Mouse (Mus musculus) adrenal gland, adult 2 months (tissue): ENCODE data around the gene G430095P16Rik. TPM values are rescaled to one million over a fixed set of nuclear protein-coding genes. Genes with fewer than 3 reads are reported as not detected.

Experiments
- DNase-seq: peaks from one replicate; pipeline ENCODE4 v3.0.0; 2021
- polyA plus RNA-seq: library from polyadenylated mRNA; depleted of rRNA; stranded (reverse); fragments of >200 nt; gene quantifications from 2 replicates; pipeline ENCODE4 v1.2.3, GENCODE M21; 2012
- total RNA-seq, 2 experiments: library from RNA; stranded (reverse); gene quantifications; 2 replicates each; pipeline ENCODE4 v1.2.3; 2021

The G430095P16Rik gene
- total and polyA plus RNA-seq, 3 experiments: 0.26 to 0.59 TPM; not detected in 1

- DNase-seq: no peak
These were observed 19.6 kb downstream of the G430095P16Rik start for GRCm38 (mm10) chr8:84742171-84743053.

DNA sequence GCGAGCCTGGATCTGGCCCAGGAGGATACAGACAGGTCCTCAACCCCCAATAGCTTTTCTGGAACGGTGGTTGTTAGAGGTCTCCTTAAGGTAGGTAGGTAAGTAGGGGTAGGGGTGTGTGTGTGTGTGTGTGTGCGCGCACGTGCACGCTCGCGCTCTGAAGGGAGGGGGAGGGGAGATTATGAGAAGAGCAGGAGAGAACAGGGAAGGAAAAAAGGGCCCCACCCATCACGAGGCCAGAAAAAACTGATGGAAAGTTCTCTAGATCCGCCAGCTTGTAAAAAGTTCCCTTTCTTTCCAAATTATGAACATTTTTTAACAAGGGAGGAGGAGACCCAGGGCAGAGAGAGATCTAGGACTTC lies 20.2 kb downstream of the G430095P16Rik start:
- no peak for DNase-seq

- peak; percentile 59 for DNase-seq
These were observed 21.0 kb downstream of the G430095P16Rik start for GRCm38 (mm10) chr8:84743517-84744420.

- DNase-seq: no peak
These were observed 22.5 kb downstream of the G430095P16Rik start for GRCm38 (mm10) chr8:84745032-84745925.

DNA sequence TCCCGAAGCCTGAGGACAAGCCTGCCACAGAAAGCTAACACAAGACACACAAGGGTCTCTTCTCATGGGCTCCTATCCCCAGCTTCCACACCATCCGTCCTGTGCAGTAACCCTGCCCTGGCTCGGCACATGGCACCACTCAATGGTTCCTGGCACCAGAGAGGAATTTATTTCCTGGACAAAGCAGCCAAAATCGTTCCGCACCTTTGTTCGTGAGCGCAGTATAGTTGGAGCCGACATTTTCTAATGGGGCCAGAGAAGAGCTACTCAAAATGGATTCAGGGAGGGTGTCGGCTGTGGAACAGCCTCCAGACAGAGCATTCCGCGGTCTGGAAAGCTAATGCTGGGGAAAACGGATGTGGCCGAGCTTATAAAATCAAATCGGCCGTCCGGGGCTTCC lies 26.7 kb downstream of the G430095P16Rik start:
- no peak for DNase-seq

GRCm38 (mm10) chr8:84752734-84753582 lies 30.2 kb downstream of the G430095P16Rik start:
- DNase-seq: no peak

- no peak for DNase-seq
These were observed 34.7 kb downstream of the G430095P16Rik start for GRCm38 (mm10) chr8:84757501-84757900.

DNA sequence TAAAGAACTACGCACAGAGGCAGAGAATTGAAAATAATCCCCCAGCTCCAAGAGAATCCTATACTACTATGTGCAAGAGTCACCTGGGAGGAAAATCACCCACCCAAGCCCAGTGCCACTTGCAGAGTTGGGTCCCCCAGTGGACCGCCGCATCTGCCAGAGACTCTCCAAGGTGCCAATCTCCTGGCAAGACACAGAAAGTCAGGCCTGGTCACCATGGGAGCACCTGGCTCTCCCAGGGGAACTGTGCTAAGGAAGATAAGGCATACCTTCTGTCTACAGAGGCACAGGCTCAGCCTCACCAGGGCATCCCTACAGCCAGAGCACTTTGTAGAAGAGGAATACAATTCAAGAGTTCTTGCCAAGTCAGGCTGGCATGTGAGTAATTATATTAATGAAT lies 35.5 kb downstream of the G430095P16Rik start:
- DNase-seq: no peak

DNA sequence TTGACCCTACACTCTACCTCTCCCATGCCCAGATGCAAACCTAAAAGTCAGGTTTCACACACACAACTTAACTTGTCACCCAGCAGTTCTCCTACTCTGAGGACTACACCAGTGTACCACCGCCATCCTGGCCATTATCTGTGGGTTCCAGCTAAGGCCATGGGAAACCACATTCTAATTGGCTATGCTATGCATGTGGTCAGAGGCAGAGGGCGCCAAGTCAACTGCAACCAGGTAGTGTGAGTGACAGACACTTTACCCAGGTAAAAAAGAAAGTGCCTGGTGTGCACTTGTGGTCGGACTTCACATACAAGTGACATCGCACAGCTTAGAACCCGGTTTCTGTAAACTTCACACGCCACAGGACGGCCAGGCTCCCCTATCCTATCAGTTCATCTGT lies 36.3 kb downstream of the G430095P16Rik start:
- DNase-seq: peak; percentile 36

- DNase-seq: no peak
These were observed 36.9 kb downstream of the G430095P16Rik start for GRCm38 (mm10) chr8:84759718-84760117.

DNA sequence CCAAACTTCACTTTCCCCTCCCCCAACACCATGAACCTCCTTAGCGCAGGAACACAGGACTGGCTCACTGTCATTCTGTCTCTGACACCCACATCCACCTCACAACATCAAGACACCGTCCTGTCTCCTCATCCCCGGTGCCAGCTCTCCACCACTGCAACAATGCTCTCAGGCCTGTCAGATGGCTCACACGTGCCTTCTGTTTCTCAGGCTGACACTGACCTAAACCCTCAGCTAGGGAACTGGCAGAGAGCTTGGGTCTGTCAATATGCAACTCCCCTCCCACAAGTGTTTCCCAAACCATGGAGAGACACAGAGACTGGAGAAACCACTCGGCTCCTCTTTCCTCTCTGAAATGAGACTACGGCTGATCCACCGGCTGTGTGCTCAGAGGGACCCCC lies 37.6 kb downstream of the G430095P16Rik start:
- DNase-seq: no peak

GRCm38 (mm10) chr8:84760901-84761300 lies 38.1 kb downstream of the G430095P16Rik start:
- no peak for DNase-seq

- DNase-seq: no peak
These were observed 41.3 kb downstream of the G430095P16Rik start for GRCm38 (mm10) chr8:84764100-84764499.

DNA sequence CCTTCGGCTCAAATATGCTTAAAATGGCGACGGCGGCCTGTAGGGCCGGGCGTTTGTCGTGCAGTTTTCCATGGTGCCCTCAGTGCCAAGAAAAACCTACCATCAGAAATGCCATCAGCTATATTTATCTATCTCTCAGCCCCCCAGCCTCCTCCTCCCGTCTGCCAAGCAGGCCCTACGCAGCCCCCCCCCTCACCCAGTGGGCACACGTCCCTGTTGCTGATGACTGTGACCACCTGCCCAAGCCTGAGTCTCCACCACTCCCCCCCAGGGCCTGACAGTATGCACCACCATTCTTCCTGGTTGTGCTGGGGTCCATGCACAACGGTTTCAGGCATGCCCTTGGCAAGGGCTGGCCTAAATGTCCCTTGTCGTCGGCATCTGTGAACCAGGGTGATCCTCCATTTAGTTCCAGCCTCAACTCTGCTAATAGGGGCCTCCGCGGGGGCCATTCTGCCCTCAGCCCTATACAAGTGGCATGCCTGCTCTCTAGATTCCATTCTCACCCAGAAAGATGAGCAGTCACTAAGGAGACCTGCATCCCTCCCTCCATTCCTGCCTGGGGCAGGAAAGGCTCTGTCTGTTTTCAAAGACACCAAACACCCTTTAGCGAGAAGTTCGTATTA lies 42.2 kb downstream of the G430095P16Rik start:
- no peak for DNase-seq

- no peak for DNase-seq
These were observed 42.8 kb downstream of the G430095P16Rik start for GRCm38 (mm10) chr8:84765629-84766028.

GRCm38 (mm10) chr8:84766422-84766821 lies 43.6 kb downstream of the G430095P16Rik start:
- DNase-seq: no peak

DNA sequence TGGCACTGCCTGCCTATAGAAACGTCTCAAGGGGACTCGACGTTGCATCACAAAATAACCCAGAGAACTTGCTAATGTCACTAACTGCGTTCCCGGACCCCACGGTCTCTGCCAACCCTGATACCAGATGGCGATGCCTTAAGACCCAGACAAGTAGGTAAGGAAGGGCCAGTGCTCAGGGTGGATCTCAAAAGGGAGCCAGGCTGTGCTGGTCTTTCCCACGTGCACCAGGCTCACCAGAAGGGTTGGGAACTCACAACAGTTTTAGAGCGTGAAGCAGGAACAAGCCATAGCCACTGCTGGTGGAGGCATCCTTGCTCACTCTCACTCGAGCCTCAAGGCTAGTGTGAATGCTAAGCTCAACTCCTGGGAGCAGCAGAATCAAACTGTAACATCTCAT lies 44.4 kb downstream of the G430095P16Rik start:
- no peak for DNase-seq

GRCm38 (mm10) chr8:84768343-84769095 lies 45.7 kb downstream of the G430095P16Rik start:
- no peak for DNase-seq

DNA sequence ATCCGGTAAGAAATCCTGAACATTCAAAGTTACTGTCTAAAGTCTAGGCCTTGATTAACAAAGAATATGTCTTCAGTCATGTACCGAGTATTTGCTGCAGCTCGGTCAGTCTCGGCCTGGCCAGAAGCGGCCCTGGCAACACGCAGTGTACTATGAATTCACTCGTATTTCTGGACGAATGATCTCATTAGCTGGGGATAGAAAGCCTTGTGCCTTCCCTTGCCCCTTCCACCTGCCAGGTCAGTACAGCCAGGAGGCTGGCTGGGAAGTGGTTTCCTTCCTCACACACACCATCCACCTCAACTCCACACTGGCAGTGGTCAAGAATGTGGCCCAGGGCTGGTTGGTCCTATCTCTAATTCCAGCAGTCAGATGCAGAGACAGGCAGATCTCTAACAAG lies 46.5 kb downstream of the G430095P16Rik start:
- no peak for DNase-seq
